Mouse (Mus musculus) spleen, postnatal 36 days (tissue): ENCODE measurements around the gene Nudt15.

Source experiments
- DNase-seq, 2 experiments: peaks; one replicate each; pipeline ENCODE4 v3.0.0; 2022; ENCODE audit warnings: low spot score in 2 of 2, mixed read lengths in 1 of 2

Gene Nudt15

GRCm38 (mm10) chr14:73470593-73470992 is 77.4 kb downstream of the Nudt15 start:
- DNase-seq = no peak

GRCm38 (mm10) chr14:73469506-73469905 is 78.5 kb downstream of the Nudt15 start:
- DNase-seq = no peak
